Mouse (Mus musculus) thymus, postnatal 0 days (tissue): ENCODE measurements around the gene Glod5. TPM values are rescaled to one million over a fixed set of nuclear protein-coding genes. Genes with fewer than 3 reads are reported as not detected.
"Not testable (repeated sequence)": the region's sequence is repeated elsewhere in the genome, so short reads cannot be mapped to it uniquely, and the experiment has no call there.

ENCODE experiments used
- DNase-seq: peaks from one replicate; pipeline ENCODE4 v3.0.0-alpha.2; 2015; ENCODE audit warnings: low spot score
- polyA plus RNA-seq: library from polyadenylated mRNA; unstranded; fragments of >200 nt; fragmentation: Nextera tagmentation; extraction: Ambion mirVana; gene quantifications from 2 replicates; pipeline ENCODE4 v1.2.1, GENCODE M21; 2015

The Glod5 gene
- polyA plus RNA-seq = 0.27 TPM in 1 of 2 replicates, not detected in the other

DNA sequence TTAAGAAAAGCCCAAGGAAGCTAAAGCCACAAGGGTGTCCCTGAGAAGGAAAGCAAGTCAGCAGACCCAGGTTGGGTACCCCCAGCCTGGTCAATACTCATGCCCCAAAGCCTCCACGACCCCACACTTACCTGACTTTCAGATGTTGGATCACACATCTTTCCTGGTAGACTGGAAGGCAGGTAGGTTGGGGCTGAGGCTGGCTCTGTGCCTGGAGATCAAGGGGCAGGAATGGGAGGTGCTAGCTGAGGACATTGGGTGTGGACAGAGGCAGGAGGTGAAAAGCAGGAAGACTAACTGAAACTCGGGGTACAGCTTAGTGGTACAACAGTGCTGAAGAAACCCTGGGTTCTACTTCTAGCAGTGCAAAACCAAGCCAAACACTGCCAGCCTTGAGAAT lies at the start of gene Glod5:
TSS of gene Glod5 (minus strand) at position 207 of the 400 bp plus-strand sequence.
- no peak for DNase-seq

GRCm38 (mm10) chrX:8051044-8051781 lies 32.9 kb upstream of the Glod5 start:
- not testable (repeated sequence) for DNase-seq

- peak; percentile 6 for DNase-seq
These were observed 14.7 kb upstream of the Glod5 start for GRCm38 (mm10) chrX:8033009-8033408.

DNA sequence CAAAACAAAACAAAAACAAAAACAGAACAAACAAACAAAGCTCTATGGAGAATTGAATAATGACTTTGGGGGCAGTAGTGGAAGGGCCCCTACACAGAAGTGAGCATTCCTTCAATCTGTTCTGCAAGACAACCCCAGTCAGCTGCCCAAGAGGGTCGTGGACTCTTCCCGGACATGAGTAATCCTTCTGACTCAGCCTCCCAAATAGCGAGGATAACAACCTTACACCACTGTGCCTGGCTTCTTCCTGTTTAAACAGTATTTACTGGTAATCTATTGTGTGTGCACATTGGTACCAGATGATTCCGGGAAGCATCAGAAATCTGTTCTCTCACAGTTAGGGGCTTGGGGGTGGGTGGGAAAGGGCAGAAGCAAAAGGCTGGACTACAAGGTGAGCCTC lies 8.5 kb upstream of the Glod5 start:
- DNase-seq = no peak

DNA sequence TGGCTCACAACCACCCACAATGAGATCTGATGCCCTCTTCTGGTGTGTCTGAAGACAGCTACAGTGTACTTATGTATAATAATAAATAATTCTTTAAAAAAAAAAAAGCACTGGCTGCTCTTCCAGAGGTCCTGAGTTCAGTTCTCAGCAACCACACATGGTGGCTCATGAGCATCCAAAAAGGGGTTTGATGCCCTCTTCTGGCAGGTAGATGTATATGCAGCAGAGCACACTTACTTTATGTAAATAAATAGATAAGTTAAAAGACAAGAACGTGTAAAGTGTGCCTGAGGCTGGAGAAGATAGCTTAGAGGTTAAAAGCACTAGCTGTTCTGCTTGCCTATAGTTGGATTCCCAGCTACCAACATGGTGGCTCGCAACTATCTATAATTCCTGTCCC lies 6.5 kb upstream of the Glod5 start:
- no peak for DNase-seq

- DNase-seq = peak; percentile 6
These were observed 2.0 kb upstream of the Glod5 start for GRCm38 (mm10) chrX:8020111-8020778.

DNA sequence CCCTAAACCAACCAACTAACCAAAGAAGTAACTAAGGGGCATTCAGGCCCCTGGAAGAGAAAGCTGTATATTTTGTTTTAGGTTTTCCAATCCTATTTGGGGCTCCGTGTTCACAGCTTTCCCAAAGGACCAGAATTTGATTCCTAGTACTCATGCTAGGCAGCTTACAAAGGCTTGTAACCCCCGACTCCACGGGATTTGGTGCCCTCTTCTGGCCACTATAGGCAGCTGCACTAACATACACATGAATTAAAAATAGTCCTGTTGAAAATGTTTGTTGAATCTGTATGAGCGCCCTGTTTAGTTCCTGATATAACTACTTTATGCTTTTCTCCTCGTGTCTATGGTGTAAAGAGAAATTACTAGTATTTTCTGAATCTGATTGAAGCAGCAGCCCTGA lies 1.1 kb downstream of the Glod5 start:
- peak; percentile 49 for DNase-seq

GRCm38 (mm10) chrX:8015675-8016074 lies 2.6 kb downstream of the Glod5 start:
- not testable (repeated sequence) for DNase-seq

- DNase-seq = no peak
These were observed 4.5 kb downstream of the Glod5 start for GRCm38 (mm10) chrX:8013569-8014314.

DNA sequence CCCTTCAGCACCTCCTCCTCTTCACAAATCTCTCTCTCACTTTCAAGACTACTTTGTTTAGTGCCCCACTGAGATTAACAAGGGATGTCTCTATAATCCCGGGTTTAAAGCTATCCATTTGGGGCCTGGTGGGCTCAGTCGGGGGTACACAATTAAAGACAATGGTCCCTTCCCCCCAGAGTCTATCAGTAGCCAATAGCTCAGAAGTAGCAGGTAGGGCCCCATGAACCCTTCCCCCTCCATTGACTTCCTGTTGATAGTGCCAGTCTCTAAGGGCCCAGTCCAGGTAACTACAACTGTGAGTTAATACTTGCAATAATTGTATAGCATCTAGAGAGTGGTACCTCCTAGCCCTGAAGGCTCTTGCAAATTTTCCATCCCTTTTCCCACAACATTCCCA lies 5.1 kb downstream of the Glod5 start:
- DNase-seq = no peak

GRCm38 (mm10) chrX:8009356-8009755 lies 8.9 kb downstream of the Glod5 start:
- not testable (repeated sequence) for DNase-seq

GRCm38 (mm10) chrX:8008543-8008942 lies 9.7 kb downstream of the Glod5 start:
- DNase-seq = no peak

DNA sequence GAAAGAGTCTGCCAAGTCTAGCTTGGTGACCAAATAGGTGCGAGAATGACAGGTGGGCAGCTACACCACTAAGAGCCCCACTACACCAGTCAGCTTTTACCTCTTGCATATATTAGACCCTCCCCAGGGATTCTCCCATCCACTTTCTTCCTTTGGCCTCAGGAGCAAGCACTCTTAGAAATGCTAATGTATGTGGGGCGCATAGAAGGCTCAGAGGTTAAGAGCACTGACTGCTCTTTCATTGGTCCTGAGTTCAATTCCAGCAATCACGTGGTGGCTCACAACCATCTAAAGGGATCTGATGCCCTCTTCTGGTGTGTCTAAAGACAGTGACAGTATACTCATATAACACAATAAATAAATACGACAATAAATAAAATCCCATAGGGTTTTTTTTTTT lies 15.3 kb downstream of the Glod5 start:
- no peak for DNase-seq

DNA sequence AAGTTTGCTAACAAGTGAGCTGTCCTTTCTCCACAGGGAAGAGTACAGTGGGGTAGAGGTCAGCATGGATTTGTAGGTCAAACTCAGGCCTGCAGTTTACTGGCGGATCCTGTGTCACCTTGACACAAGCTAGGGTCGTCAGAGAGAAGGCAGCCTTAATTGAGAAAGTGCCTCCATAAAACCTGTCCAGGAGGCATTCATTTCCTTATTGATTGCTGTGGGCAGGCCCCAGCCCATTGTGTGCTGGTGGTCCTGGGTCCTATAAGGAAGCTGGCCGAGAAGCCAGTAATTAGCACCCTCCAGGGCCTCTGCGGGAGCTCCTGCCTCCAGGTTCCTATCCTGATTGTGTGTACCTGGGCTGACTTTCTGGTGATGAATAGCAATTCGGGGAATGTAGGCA lies 16.3 kb downstream of the Glod5 start:
- no peak for DNase-seq

DNA sequence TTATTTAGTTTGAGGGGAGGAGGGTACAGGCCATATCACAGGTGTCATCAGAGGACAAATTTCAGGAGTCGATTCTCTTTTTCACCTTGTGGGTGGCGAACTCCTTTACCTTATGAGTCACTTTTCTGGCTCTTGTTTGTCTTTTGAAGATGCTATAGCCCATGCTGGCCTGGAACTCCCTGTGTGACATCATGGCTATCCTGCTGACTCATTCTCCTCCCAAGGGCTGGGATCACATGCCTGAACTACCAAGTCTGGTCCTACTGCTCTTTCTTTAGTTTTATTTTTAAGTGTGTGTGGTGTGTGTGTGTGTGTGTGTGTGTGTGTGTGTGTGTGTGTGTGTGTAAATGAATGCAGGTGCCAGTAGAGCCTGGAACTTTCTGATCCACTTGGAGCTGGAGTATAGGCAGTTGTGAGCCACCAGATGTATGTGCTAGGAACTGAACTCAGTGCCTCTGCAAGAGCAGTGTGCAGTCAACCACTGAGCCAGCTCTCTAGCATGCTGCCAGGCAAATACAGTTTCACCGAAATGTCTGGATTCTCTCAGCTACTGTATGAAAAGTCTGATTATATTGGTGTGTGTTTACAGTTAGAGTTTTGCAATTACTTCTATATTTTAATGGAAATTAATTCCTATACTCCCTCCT lies 17.6 kb downstream of the Glod5 start:
- DNase-seq = no peak

DNA sequence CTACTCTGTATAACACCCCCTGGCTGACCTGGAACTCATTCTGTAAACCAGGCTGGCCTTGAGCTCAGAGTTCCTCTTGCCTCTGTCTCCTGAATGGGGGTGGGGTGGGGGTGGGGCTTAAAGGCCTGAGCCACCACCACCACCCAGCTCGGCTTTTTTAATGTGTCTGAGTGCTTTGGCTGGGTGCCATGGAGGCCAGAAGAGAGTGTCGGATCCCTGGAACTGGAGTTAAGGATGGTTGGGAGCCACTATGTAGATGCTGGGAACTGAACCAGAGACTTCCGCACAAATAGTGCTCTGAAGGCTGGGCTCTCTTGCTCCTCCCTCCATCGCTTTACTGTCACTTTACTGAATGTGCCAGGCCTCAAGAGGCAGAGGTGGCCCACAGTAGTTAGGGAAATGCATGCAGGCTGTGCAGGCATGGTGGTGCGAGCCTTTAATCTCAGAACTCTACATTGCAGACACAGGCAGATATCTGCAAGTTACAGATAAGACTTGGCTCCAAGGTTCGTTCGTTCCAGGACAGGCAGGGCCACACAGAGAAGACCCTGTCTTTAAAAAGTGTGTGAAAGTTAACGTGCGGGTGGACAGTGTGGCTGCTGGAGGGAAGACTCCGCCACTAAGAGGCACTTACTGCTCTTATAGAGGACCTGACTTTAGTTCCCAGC lies 25.1 kb downstream of the Glod5 start:
- no peak for DNase-seq

DNA sequence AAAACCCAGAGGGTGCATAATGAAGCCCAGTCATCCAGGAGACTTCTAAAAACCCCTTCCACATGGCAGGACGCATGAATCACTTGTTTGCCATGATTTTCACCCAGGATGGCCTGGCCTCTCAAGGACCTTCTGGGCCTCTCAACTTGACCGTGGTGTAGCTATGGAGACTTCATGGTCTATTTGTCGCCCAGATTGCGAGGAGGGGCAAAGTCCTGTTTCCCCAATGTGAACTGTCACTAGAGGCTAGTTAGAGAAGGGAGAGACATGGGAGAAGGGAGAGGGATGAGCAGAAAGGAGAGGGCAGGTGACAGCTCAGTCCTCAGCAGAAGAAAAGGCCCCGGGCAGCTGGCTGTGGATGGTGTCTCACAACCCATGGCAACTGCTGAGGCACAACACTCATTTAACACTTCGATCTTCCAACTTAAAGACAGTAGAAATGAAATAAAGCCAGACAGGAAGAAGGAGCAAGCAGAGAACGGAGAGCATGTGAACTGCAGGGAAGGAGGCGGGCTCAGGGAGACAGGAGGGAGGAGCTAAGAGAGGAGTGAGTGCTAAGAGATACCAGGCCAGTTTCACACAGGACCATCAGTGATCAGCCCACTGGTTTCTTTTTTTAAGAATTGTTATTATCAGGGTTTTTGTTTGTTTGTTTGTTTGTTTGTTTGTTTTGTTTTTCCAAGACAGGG lies 25.8 kb downstream of the Glod5 start:
- no peak for DNase-seq

GRCm38 (mm10) chrX:7981368-7981767 lies 36.9 kb downstream of the Glod5 start:
- no peak for DNase-seq

DNA sequence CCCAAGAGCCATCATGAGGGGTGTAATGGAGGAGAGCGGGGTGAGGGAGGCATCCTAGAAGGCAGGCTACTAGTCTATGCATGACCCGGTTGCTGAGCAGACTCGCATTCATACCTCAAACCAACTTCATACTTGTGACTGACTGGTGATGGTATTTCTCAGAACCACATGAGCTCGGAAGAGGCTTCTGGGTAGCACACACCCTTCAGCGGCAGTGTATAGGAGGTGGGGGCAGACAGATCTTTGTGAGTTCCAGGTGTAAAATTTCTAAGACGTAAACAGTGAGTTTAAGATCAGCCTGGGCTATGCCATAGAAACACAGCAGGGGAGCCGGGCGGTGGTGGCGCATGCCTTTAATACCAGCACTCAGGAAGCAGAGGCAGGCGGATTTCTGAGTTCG lies 40.4 kb downstream of the Glod5 start, which contains the start of gene Gata1:
TSS of gene Gata1 (minus strand) at position 180 of the 400 bp plus-strand sequence.
- DNase-seq = no peak

DNA sequence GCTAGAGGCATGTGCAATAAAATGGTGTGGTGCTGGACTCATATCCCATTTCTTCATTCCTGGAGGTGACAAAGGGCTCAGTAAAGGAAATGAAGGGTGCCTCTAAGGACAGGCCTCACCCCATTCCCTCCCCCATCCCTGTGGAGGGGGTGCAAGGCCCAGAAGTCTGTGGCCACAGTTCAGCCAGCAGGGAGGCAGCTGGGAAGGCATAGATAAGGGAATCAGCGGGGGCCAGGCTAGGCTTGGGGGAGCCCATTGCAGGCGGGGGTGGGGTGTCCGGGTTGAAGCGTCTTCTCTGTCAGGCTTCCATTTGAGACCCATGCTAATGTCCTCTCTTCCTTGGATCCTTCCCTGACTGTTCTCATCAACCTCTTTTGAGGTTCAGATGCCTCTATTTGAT lies 47.0 kb downstream of the Glod5 start:
- DNase-seq = no peak
